Mouse (Mus musculus) lung, embryonic 15.5 days (tissue): ENCODE measurements at regions not wholly inside any gene's neighbourhood (a gene's known extent, or its start where the extent isn't known, plus 50 kb on each side); places are given as distances from the start of the nearest gene placed in this dataset.

Experiments
- ATAC-seq: fragments of 200-750 bp; cut with Nextera tagmentation; 2 replicates; pipeline ENCODE4 v1.8.0; 2017; ENCODE audit warnings: moderate number of reproducible peaks, borderline replicate concordance; ENCODE audit not compliant: low FRiP score, low TSS enrichment; ENCODE audit errors: extremely low read depth
- H3K27ac ChIP-seq: fragments of 300-500 bp; sonication (generic); 2 replicates; pipeline ENCODE4 v1.5.1; 2015; ENCODE audit warnings: moderate library complexity, mild to moderate bottlenecking, inconsistent platforms
- H3K27me3 ChIP-seq: fragments of 300-500 bp; sonication (generic); 2 replicates; pipeline ENCODE4 v1.6.1; 2015; ENCODE audit warnings: inconsistent platforms
- H3K36me3 ChIP-seq: fragments of 300-500 bp; sonication (generic); 2 replicates; pipeline ENCODE4 v1.6.1; 2015; ENCODE audit warnings: inconsistent platforms
- H3K4me1 ChIP-seq: fragments of 300-500 bp; sonication (generic); 2 replicates; pipeline ENCODE4 v1.6.1; 2015; ENCODE audit warnings: inconsistent platforms
- H3K4me2 ChIP-seq: fragments of 300-500 bp; sonication (generic); 2 replicates; pipeline ENCODE4 v1.6.1; 2015; ENCODE audit warnings: inconsistent platforms, mild to moderate bottlenecking, moderate library complexity
- H3K4me3 ChIP-seq: fragments of 300-500 bp; sonication (generic); 2 replicates; pipeline ENCODE4 v1.5.1; 2015; ENCODE audit warnings: mild to moderate bottlenecking, inconsistent platforms
- H3K9ac ChIP-seq: fragments of 300-500 bp; sonication (generic); 2 replicates; pipeline ENCODE4 v1.6.1; 2015; ENCODE audit warnings: inconsistent platforms
- H3K9me3 ChIP-seq: fragments of 300-500 bp; sonication (generic); 2 replicates; pipeline ENCODE4 v1.6.1; 2016; ENCODE audit warnings: inconsistent platforms
- WGBS: fragments of 180-500 bp; shearing (Covaris S2); methylation state at CpG from one replicate; pipeline ENCODE4 v1.1.7; 2015; 5-methylcytosine and 5-hydroxymethylcytosine counted together

- no peak for ATAC-seq
- Histone ChIP-seq H3K4me3 (no peak overlapping the region), H3K27me3 (no peaks in the 10 kb centered on the region), H3K27ac (no peak overlapping the region), H3K4me1 (no peaks in the 10 kb centered on the region), H3K9ac (no peak overlapping the region), H3K36me3 (no peaks in the 10 kb centered on the region), H3K9me3 (no peaks in the 10 kb centered on the region), H3K4me2 (no peak overlapping the region)
- 89% methylated on average over 3 of the region's 3 CpGs for WGBS
These were observed 80.0 kb downstream of the Tex36 start for GRCm38 (mm10) chr7:133521936-133522335.

- no peak for ATAC-seq
- no peaks in the 10 kb centered on the region for H3K27me3 ChIP-seq
- WGBS, result 85% methylated on average over 3 of the region's 3 CpGs
These were observed 83.0 kb downstream of the Tex36 start for GRCm38 (mm10) chr7:133518926-133519325.

GRCm38 (mm10) chr7:133517576-133517975 lies 84.4 kb downstream of the Tex36 start:
- H3K27ac ChIP-seq, result no peak overlapping the region
- no peak for ATAC-seq
- H3K4me2 ChIP-seq, result no peak overlapping the region
- 80% methylated on average over 5 of the region's 5 CpGs for WGBS
- H3K36me3 ChIP-seq, result no peaks in the 10 kb centered on the region
- no peaks in the 10 kb centered on the region for H3K4me1 ChIP-seq
- no peak overlapping the region for H3K9ac ChIP-seq
- H3K9me3 ChIP-seq, result no peaks in the 10 kb centered on the region
- no peak overlapping the region for H3K4me3 ChIP-seq
- no peaks in the 10 kb centered on the region for H3K27me3 ChIP-seq

More at GRCm38 (mm10) chr7:133518926-133519325, 83.0 kb downstream of the Tex36 start:
- no peak overlapping the region for H3K4me2 ChIP-seq
- H3K9ac ChIP-seq, result no peak overlapping the region
- no peaks in the 10 kb centered on the region for H3K36me3 ChIP-seq
- no peak overlapping the region for H3K27ac ChIP-seq
- no peaks in the 10 kb centered on the region for H3K9me3 ChIP-seq
- no peaks in the 10 kb centered on the region for H3K4me1 ChIP-seq
- no peak overlapping the region for H3K4me3 ChIP-seq

GRCm38 (mm10) chr7:133510926-133511325 lies 91.0 kb downstream of the Tex36 start:
- Histone ChIP-seq H3K27ac (no peak overlapping the region), H3K4me1 (no peaks in the 10 kb centered on the region), H3K4me3 (no peak overlapping the region), H3K36me3 (no peaks in the 10 kb centered on the region), H3K4me2 (no peak overlapping the region), H3K9ac (no peak overlapping the region), H3K27me3 (no peaks in the 10 kb centered on the region), H3K9me3 (no peaks in the 10 kb centered on the region)
- ATAC-seq, result no peak
- 42% methylated on average over 5 of the region's 5 CpGs for WGBS

- WGBS, result 56% methylated on average over 4 of the region's 4 CpGs
- H3K4me3 ChIP-seq, result no peak overlapping the region
These were observed 92.5 kb downstream of the Tex36 start for GRCm38 (mm10) chr7:133509486-133509885.

GRCm38 (mm10) chr7:133508370-133509012 lies 93.5 kb downstream of the Tex36 start:
- Histone ChIP-seq H3K27me3 (no peaks in the 10 kb centered on the region), H3K4me2 (no peak overlapping the region), H3K4me3 (no peak overlapping the region), H3K9me3 (no peaks in the 10 kb centered on the region), H3K9ac (no peak overlapping the region), H3K4me1 (no peaks in the 10 kb centered on the region), H3K36me3 (no peaks in the 10 kb centered on the region), H3K27ac (no peak overlapping the region)
- WGBS, result 75% methylated on average over 11 of the region's 11 CpGs
- no peak for ATAC-seq

More at GRCm38 (mm10) chr7:133509486-133509885, 92.5 kb downstream of the Tex36 start:
- Histone ChIP-seq H3K9ac (no peak overlapping the region), H3K9me3 (no peaks in the 10 kb centered on the region), H3K4me2 (no peak overlapping the region), H3K36me3 (no peaks in the 10 kb centered on the region), H3K27ac (no peak overlapping the region), H3K27me3 (no peaks in the 10 kb centered on the region), H3K4me1 (no peaks in the 10 kb centered on the region)
- no peak for ATAC-seq

- Histone ChIP-seq H3K4me2 (no peak overlapping the region), H3K27ac (no peak overlapping the region), H3K4me1 (no peaks in the 10 kb centered on the region), H3K36me3 (no peaks in the 10 kb centered on the region), H3K9me3 (no peaks in the 10 kb centered on the region), H3K4me3 (no peak overlapping the region), H3K27me3 (no peaks in the 10 kb centered on the region), H3K9ac (no peak overlapping the region)
- whole genome bisulfite sequencing, result 85% methylated on average over 2 of the region's 2 CpGs
- ATAC-seq, result no peak
These were observed 96.3 kb downstream of the Tex36 start for GRCm38 (mm10) chr7:133505628-133506027.

GRCm38 (mm10) chr7:133503946-133504345 lies 98.0 kb downstream of the Tex36 start:
- Histone ChIP-seq H3K27me3 (no peaks in the 10 kb centered on the region), H3K9ac (no peak overlapping the region), H3K4me1 (no peaks in the 10 kb centered on the region), H3K4me2 (no peak overlapping the region), H3K27ac (no peak overlapping the region), H3K9me3 (no peaks in the 10 kb centered on the region), H3K36me3 (no peaks in the 10 kb centered on the region), H3K4me3 (no peak overlapping the region)
- ATAC-seq, result no peak
- WGBS, result 79% methylated on average over 5 of the region's 5 CpGs

- WGBS, result 48% methylated on average over 4 of the region's 4 CpGs
- no peak for ATAC-seq
These were observed 99.2 kb downstream of the Tex36 start for GRCm38 (mm10) chr7:133502731-133503130.

GRCm38 (mm10) chr7:133497551-133497950 lies 104.4 kb downstream of the Tex36 start:
- Histone ChIP-seq H3K4me1 (0 out of 2 replicates have a peak, but pooled peaks cover 2% of the 10 kb centered on the region), H3K27me3 (no peaks in the 10 kb centered on the region), H3K27ac (no peak overlapping the region), H3K4me3 (no peak overlapping the region), H3K9ac (no peak overlapping the region), H3K36me3 (no peaks in the 10 kb centered on the region), H3K9me3 (no peaks in the 10 kb centered on the region), H3K4me2 (no peak overlapping the region)
- no peak for ATAC-seq
- 96% methylated on average over 3 of the region's 3 CpGs for WGBS

More at GRCm38 (mm10) chr7:133502731-133503130, 99.2 kb downstream of the Tex36 start:
- Histone ChIP-seq H3K27ac (no peak overlapping the region), H3K4me2 (no peak overlapping the region), H3K9ac (no peak overlapping the region), H3K27me3 (no peaks in the 10 kb centered on the region), H3K36me3 (no peaks in the 10 kb centered on the region), H3K4me3 (no peak overlapping the region), H3K4me1 (no peaks in the 10 kb centered on the region), H3K9me3 (no peaks in the 10 kb centered on the region)

GRCm38 (mm10) chr7:133494982-133495550 lies 106.9 kb downstream of the Tex36 start:
- H3K27ac ChIP-seq, result no peak overlapping the region
- ATAC-seq, result no peak
- H3K9ac ChIP-seq, result no peak overlapping the region
- no peaks in the 10 kb centered on the region for H3K27me3 ChIP-seq
- H3K4me2 ChIP-seq, result no peak overlapping the region
- H3K9me3 ChIP-seq, result no peaks in the 10 kb centered on the region
- H3K4me3 ChIP-seq, result no peak overlapping the region
- WGBS, result 62% methylated on average over 8 of the region's 8 CpGs
- peaks cover 7% of the 10 kb centered on the region; the same call in 1 of the 2 replicates for H3K4me1 ChIP-seq
- no peaks in the 10 kb centered on the region for H3K36me3 ChIP-seq

- H3K27ac ChIP-seq, result no peak overlapping the region
- WGBS, result 54% methylated on average over 10 of the region's 10 CpGs
- no peak overlapping the region for H3K4me3 ChIP-seq
- ATAC-seq, result no peak; the same call in 1 of the 2 replicates
- H3K36me3 ChIP-seq, result no peaks in the 10 kb centered on the region
- peaks cover 7% of the 10 kb centered on the region; the same call in 1 of the 2 replicates for H3K4me1 ChIP-seq
- no peaks in the 10 kb centered on the region for H3K9me3 ChIP-seq
- H3K27me3 ChIP-seq, result no peaks in the 10 kb centered on the region
- H3K4me2 ChIP-seq, result no peak overlapping the region
- no peak overlapping the region for H3K9ac ChIP-seq
These were observed 107.5 kb downstream of the Tex36 start for GRCm38 (mm10) chr7:133494256-133494981.
